Mouse (Mus musculus) midbrain, embryonic 14.5 days (tissue): Measurements from ENCODE around the gene Nanog. TPM values are rescaled to one million over a fixed set of nuclear protein-coding genes. Genes with fewer than 3 reads are reported as not detected.
A peak's percentile ranks its signal among the peaks of the same experiment; 100 is the strongest.

Experiments used
- ATAC-seq: fragments of 200-750 bp; cut with Nextera tagmentation; 2 replicates; pipeline ENCODE4 v1.8.0; 2017; ENCODE audit warnings: moderate number of reproducible peaks, moderate library complexity; ENCODE audit not compliant: low FRiP score, low TSS enrichment
- DNase-seq: peaks from one replicate; pipeline ENCODE4 v3.0.0-alpha.2; 2015
- H3K27ac ChIP-seq: fragments of 300-500 bp; sonication (generic); replicated peaks from 2 replicates; pipeline ENCODE4 v1.5.1; 2014; ENCODE audit warnings: mild to moderate bottlenecking, low read depth, low read length, moderate library complexity
- H3K27me3 ChIP-seq: fragments of 300-500 bp; sonication (generic); 2 replicates; pipeline ENCODE4 v1.6.1; 2014; ENCODE audit warnings: low read length, control low read depth, mixed read lengths; ENCODE audit not compliant: control insufficient read depth, insufficient read depth
- H3K36me3 ChIP-seq: fragments of 300-500 bp; sonication (generic); 2 replicates; pipeline ENCODE4 v1.6.1; 2014; ENCODE audit warnings: low read length, control low read depth; ENCODE audit not compliant: control insufficient read depth, insufficient read depth
- H3K4me1 ChIP-seq: fragments of 300-500 bp; sonication (generic); 2 replicates; pipeline ENCODE4 v1.6.1; 2014; ENCODE audit warnings: mild to moderate bottlenecking, antibody characterized with exemption, low read length, control low read depth; ENCODE audit not compliant: control insufficient read depth, insufficient read depth
- H3K4me2 ChIP-seq: fragments of 300-500 bp; sonication (generic); 2 replicates; pipeline ENCODE4 v1.6.1; 2014; ENCODE audit warnings: mild to moderate bottlenecking, low read length, moderate library complexity
- H3K4me3 ChIP-seq: fragments of 300-500 bp; sonication (generic); replicated peaks from 2 replicates; pipeline ENCODE4 v1.5.1; 2014; ENCODE audit warnings: low read depth, low read length
- H3K9ac ChIP-seq: fragments of 300-500 bp; sonication (generic); replicated peaks from 2 replicates; pipeline ENCODE4 v1.6.1; 2014; ENCODE audit warnings: mild to moderate bottlenecking, low read length, moderate library complexity
- H3K9me3 ChIP-seq: fragments of 300-500 bp; sonication (generic); 2 replicates; pipeline ENCODE4 v1.6.1; 2016; ENCODE audit warnings: low read length, control low read depth, mixed read lengths; ENCODE audit not compliant: control insufficient read depth
- WGBS: fragments of 180-500 bp; shearing (Covaris S2); extraction: QIAGEN DNeasy Blood & Tissue Kit; methylation state at CpG from one replicate; pipeline ENCODE4 v1.1.7; 2014; 5-methylcytosine and 5-hydroxymethylcytosine counted together
- polyA plus RNA-seq: library from polyadenylated mRNA; unstranded; fragments of >200 nt; fragmentation: Nextera tagmentation; extraction: Ambion mirVana; gene quantifications from 2 replicates; pipeline ENCODE4 v1.2.1, GENCODE M21; 2014

The Nanog gene
- polyA plus RNA-seq, 1 experiment from 2014 or later = not detected

DNA sequence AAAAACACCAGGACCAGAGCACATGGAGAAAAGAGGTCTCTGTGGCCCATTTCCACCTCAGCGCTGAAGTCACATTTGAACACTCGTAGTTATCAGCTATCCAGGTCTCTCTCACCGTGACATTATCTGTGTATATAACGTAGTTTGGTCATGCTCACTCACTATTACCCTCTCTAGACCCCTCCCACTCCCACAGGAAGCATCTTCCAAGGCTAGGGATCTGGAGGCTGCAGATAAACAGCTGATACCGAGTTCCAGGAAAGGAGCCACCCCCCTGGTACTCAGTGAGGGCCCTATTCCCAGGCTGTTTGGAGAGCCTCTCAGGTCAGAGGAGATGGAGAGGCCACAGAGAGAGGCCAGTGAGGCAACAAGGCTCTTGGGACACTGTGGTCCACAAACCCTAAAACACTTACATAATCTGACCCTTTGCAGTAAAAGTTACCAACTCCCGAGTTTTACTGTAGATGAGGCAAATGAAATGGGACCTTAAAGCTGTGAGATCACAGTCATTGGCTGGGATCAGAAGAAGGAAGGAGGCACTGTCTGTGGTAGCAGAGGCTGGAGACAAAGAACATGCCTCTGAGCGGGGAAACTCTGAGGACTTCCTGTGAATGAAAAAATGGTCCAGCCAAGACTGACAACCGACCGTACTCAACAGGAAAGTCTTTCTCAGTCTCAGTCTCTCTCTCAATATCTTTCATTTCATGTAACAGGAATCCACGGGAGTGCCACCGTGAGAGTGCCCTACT lies 55.8 kb downstream of the Nanog start:
- peak overlapping the region; percentile 78; the same call in 1 of the 2 replicates for H3K4me2 ChIP-seq
- H3K9me3 ChIP-seq = no peaks in the 10 kb centered on the region
- no peak overlapping the region for H3K4me3 ChIP-seq
- no peaks in the 10 kb centered on the region for H3K36me3 ChIP-seq
- no peak overlapping the region for H3K9ac ChIP-seq
- peaks cover 3% of the 10 kb centered on the region; the same call in 1 of the 2 replicates for H3K27me3 ChIP-seq
- no peak for ATAC-seq
- no peak for DNase-seq
- WGBS = 78% methylated on average over 11 of the region's 11 CpGs
- peaks cover 22% of the 10 kb centered on the region for H3K4me1 ChIP-seq
- H3K27ac ChIP-seq = no peak overlapping the region

DNA sequence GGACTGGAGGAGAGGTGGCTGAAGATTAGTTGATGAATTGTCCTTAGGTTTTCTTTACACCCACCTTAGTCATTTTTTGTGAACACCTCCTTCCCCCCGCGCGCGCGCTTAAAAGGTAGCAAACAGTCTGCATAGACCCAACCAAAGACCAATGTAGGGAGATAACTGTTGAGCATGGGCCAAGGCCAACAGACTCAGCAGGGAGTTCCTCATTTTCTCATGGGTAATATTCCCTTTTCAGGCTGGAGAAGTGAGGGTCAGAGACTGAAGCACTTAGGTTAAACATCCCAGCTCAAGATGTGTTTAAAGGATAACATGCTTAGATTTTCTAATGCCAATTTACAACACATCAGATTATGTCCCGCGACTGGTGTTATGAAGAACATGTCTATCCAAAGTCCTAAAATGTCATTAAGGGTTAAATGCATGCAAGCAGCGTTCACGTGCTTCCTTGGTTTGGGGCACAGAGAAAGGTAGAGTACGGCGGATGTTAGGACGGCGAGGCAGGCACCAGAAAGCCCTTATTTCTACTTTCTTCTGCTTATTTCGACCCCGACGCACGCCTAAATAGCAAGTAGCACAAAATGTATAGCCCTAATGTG lies 56.7 kb downstream of the Nanog start:
- Histone ChIP-seq H3K4me3 (peak overlapping the region; percentile 53), H3K27ac (peak overlapping the region; percentile 96), H3K9ac (peak overlapping the region; percentile 82), H3K4me2 (peak overlapping the region; percentile 78), H3K36me3 (no peaks in the 10 kb centered on the region), H3K27me3 (peaks cover 3% of the 10 kb centered on the region; the same call in 1 of the 2 replicates), H3K9me3 (no peaks in the 10 kb centered on the region), H3K4me1 (peaks cover 22% of the 10 kb centered on the region)
- ATAC-seq (peak; percentile 21; the same call in 1 of the 2 replicates), DNase-seq (no peak)
- WGBS = 30% methylated on average over 17 of the region's 17 CpGs

Other genes starting within 250 kb of the Nanog start
- gene Rimklb, start 208.7 kb upstream of the Nanog start, polyA plus RNA-seq = 109 and 133 TPM in 2 replicates
- 1.0 and 1.6 TPM in 2 replicates for gene Mfap5, start 201.6 kb upstream of the Nanog start, polyA plus RNA-seq
- 0.81 and 0.95 TPM in 2 replicates for gene Aicda, start 153.7 kb upstream of the Nanog start, polyA plus RNA-seq
- 0.31 and 1.6 TPM in 2 replicates for gene Apobec1, start 105.0 kb upstream of the Nanog start, polyA plus RNA-seq
- gene Gdf3, start 97.4 kb upstream of the Nanog start, polyA plus RNA-seq = 0.13 TPM in 1 of 2 replicates, not detected in the other
- not detected in 2 replicates for gene Dppa3, start 81.1 kb upstream of the Nanog start, polyA plus RNA-seq
- gene Slc2a3, start 94.2 kb downstream of the Nanog start, polyA plus RNA-seq = 21.7 and 28.4 TPM in 2 replicates
- 9.0 and 10.1 TPM in 2 replicates for gene Foxj2, start 112.4 kb downstream of the Nanog start, polyA plus RNA-seq
- gene C3ar1, start 148.7 kb downstream of the Nanog start, polyA plus RNA-seq = 0.62 and 2.0 TPM in 2 replicates
- 119 and 135 TPM in 2 replicates for gene Necap1, start 167.0 kb downstream of the Nanog start, polyA plus RNA-seq
- 1.9 TPM in 1 of 2 replicates, not detected in the other for gene Clec4a1, start 214.4 kb downstream of the Nanog start, polyA plus RNA-seq
- gene Clec4a3, start 245.0 kb downstream of the Nanog start, polyA plus RNA-seq = 1.5 TPM in 1 of 2 replicates, not detected in the other